Mouse (Mus musculus): ENCODE measurements around the gene Cldn20. TPM values are rescaled to one million over a fixed set of nuclear protein-coding genes. Genes with fewer than 3 reads are reported as not detected.

The Cldn20 gene
- polyA plus RNA-seq (2015; fragmentation: Nextera tagmentation; extraction: Ambion mirVana), result 0.13 and 0.20 TPM in 2 replicates

DNA sequence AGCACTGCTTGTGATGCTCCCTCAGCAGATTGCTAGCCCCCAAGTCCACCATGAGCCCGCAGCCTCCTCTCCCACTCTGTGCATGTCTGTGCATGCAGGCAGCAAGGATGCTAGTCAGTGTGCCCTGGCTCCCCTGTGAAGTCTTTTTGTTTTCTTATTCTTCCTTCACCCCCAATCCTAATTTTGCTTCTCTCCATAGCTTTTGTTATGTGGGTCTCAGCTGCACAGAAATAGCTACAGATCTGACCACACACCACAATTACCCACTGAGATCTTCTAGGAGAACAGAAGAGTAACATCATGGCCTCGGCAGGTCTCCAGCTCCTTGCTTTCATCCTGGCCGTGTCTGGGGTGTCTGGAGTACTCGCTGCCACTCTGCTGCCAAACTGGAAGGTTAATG lies at the start of gene Cldn20:
TSS of gene Cldn20 (plus strand) at position 301 of the 400 bp plus-strand sequence.
- no peak within 1 kb of the TSS for H3K4me3 ChIP-seq (ENCODE audit: low read depth, low read length)
- H3K36me3 ChIP-seq (ENCODE audit: control insufficient read depth, insufficient read depth), result 0 out of 2 replicates have a peak, but pooled peaks cover 4% of the 10 kb centered on the region
- no peaks in the 10 kb centered on the region for H3K27me3 ChIP-seq (ENCODE audit: control insufficient read depth, insufficient read depth, low read depth, low read length)
- H3K9me3 ChIP-seq (replicated peaks; ENCODE audit: control insufficient read depth, low read length), result no peaks in the 10 kb centered on the region
- H3K4me2 ChIP-seq (ENCODE audit: low read depth, low read length), result no peak within 1 kb of the TSS
- 80% methylated on average over 4 of the region's 4 CpGs for WGBS (ENCODE audit: insufficient replicate concordance)
- ATAC-seq (ENCODE audit: low read depth), result no peak
- peaks cover 3% of the 10 kb centered on the region for H3K4me1 ChIP-seq (ENCODE audit: control insufficient read depth, low read depth, low read length)
- H3K9ac ChIP-seq (ENCODE audit: low read depth, low read length), result no peak within 1 kb of the TSS
- no peak within 1 kb of the TSS for H3K27ac ChIP-seq (ENCODE audit: low read length)

- H3K27me3 ChIP-seq (ENCODE audit: control insufficient read depth, insufficient read depth, low read depth, low read length), result no peaks in the 10 kb centered on the region
- no peak overlapping the region for H3K9ac ChIP-seq (ENCODE audit: low read depth, low read length)
- H3K4me3 ChIP-seq (ENCODE audit: low read depth, low read length), result no peak overlapping the region
- no peaks in the 10 kb centered on the region for H3K36me3 ChIP-seq (ENCODE audit: control insufficient read depth, insufficient read depth)
- WGBS (ENCODE audit: insufficient replicate concordance), result 56% methylated on average over 8 of the region's 8 CpGs
- H3K27ac ChIP-seq (ENCODE audit: low read length), result no peak overlapping the region
- ATAC-seq (ENCODE audit: low read depth), result no peak
- no peaks in the 10 kb centered on the region for H3K9me3 ChIP-seq (replicated peaks; ENCODE audit: control insufficient read depth, low read length)
- no peak overlapping the region for H3K4me2 ChIP-seq (ENCODE audit: low read depth, low read length)
- no peaks in the 10 kb centered on the region for H3K4me1 ChIP-seq (ENCODE audit: control insufficient read depth, low read depth, low read length)
These were observed 49.3 kb upstream of the Cldn20 start for GRCm38 (mm10) chr17:3483091-3483490.

DNA sequence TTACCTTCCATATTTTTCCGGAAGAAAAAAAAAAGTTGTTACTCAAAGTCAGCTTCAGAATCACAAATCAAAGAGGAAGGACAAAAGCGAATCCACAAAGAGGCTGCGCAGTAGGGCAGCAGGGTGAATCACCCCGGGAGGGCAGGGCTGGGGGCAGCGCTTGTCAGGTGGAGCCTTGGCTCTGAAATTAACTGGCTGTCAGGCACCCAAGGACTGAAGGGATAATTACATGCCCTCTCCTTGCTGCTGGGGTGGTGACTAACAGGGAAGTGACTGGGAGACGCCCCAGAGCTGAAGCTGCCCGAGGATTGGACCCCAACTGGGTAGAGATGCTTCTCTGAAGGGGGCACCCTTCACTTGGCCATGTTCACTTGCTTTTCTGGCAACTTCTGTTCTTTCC lies 46.5 kb upstream of the Cldn20 start:
- no peak overlapping the region for H3K4me2 ChIP-seq (ENCODE audit: low read depth, low read length)
- no peaks in the 10 kb centered on the region; the same call in 1 of the 2 replicates for H3K4me1 ChIP-seq (ENCODE audit: control insufficient read depth, low read depth, low read length)
- no peak for ATAC-seq (ENCODE audit: low read depth)
- no peak overlapping the region for H3K27ac ChIP-seq (ENCODE audit: low read length)
- no peaks in the 10 kb centered on the region for H3K36me3 ChIP-seq (ENCODE audit: control insufficient read depth, insufficient read depth)
- H3K9ac ChIP-seq (ENCODE audit: low read depth, low read length), result no peak overlapping the region
- H3K27me3 ChIP-seq (ENCODE audit: control insufficient read depth, insufficient read depth, low read depth, low read length), result no peaks in the 10 kb centered on the region
- H3K4me3 ChIP-seq (ENCODE audit: low read depth, low read length), result no peak overlapping the region
- H3K9me3 ChIP-seq (replicated peaks; ENCODE audit: control insufficient read depth, low read length), result no peaks in the 10 kb centered on the region
- WGBS (ENCODE audit: insufficient replicate concordance), result 73% methylated on average over 7 of the region's 7 CpGs

- no peaks in the 10 kb centered on the region; the same call in 1 of the 2 replicates for H3K4me1 ChIP-seq (ENCODE audit: control insufficient read depth, low read depth, low read length)
- H3K9me3 ChIP-seq (replicated peaks; ENCODE audit: control insufficient read depth, low read length), result no peaks in the 10 kb centered on the region
- H3K4me2 ChIP-seq (ENCODE audit: low read depth, low read length), result no peak overlapping the region
- ATAC-seq (ENCODE audit: low read depth), result no peak
- WGBS (ENCODE audit: insufficient replicate concordance), result 76% methylated on average over 4 of the region's 4 CpGs
- no peak overlapping the region for H3K9ac ChIP-seq (ENCODE audit: low read depth, low read length)
- H3K27me3 ChIP-seq (ENCODE audit: control insufficient read depth, insufficient read depth, low read depth, low read length), result no peaks in the 10 kb centered on the region
- H3K27ac ChIP-seq (ENCODE audit: low read length), result no peak overlapping the region
- H3K36me3 ChIP-seq (ENCODE audit: control insufficient read depth, insufficient read depth), result no peaks in the 10 kb centered on the region
- H3K4me3 ChIP-seq (ENCODE audit: low read depth, low read length), result no peak overlapping the region
These were observed 45.1 kb upstream of the Cldn20 start for GRCm38 (mm10) chr17:3487211-3487610.

DNA sequence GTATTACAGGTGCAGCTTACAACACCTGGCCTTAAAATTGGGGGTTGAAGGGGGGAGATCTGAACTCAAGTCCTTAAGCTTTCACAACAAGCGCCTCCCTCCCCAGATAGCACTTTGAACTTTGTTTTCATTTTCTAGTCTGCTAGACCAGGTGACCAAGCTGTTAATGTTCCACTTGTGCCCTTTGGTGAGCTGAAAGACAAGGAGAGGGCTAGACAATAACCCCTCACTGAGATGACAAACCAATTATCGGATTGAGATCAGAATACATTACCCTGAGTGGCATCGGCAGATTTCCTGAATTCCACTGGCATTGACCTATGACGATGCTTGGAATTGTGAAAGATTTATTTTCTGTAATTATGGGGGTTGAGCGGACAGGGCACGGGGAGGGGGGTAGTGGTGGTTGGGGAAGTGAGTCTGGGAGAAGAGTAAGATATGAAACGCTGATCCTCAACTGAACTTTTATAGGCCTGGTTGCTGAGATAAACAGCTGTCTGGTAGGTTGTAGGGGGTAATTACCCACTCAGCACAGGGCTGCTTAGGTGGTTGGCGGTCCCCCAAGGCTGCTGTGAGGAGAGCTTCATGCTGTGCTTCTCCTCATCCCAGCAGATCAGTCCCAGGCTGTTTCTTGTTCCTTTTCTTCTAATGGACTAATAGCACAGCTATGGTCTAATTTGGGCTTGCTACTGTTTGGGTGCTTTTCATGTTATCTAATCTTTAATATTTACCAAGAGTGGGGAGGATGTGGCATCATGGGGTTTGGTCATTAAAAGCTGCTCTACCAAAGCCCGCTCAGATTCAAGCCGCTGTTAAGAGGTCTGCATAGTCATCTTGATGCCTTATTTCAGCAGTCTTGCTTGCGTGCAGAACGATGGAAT lies 44.4 kb upstream of the Cldn20 start:
- ATAC-seq (ENCODE audit: low read depth), result no peak; the same call in 1 of the 2 replicates
- Histone ChIP-seq H3K4me2 (ENCODE audit: low read depth, low read length) (no peak overlapping the region), H3K27me3 (ENCODE audit: control insufficient read depth, insufficient read depth, low read depth, low read length) (no peaks in the 10 kb centered on the region), H3K9ac (ENCODE audit: low read depth, low read length) (no peak overlapping the region), H3K9me3 (replicated peaks; ENCODE audit: control insufficient read depth, low read length) (no peaks in the 10 kb centered on the region), H3K4me3 (ENCODE audit: low read depth, low read length) (no peak overlapping the region), H3K4me1 (ENCODE audit: control insufficient read depth, low read depth, low read length) (no peaks in the 10 kb centered on the region; the same call in 1 of the 2 replicates), H3K27ac (ENCODE audit: low read length) (no peak overlapping the region), H3K36me3 (ENCODE audit: control insufficient read depth, insufficient read depth) (no peaks in the 10 kb centered on the region)
- 46% methylated on average over 12 of the region's 12 CpGs for WGBS (ENCODE audit: insufficient replicate concordance)

- H3K4me3 ChIP-seq (ENCODE audit: low read depth, low read length), result no peak overlapping the region
- WGBS (ENCODE audit: insufficient replicate concordance), result 61% methylated on average over 11 of the region's 11 CpGs
- no peaks in the 10 kb centered on the region for H3K9me3 ChIP-seq (replicated peaks; ENCODE audit: control insufficient read depth, low read length)
- no peak overlapping the region for H3K9ac ChIP-seq (ENCODE audit: low read depth, low read length)
- H3K27ac ChIP-seq (ENCODE audit: low read length), result no peak overlapping the region
- no peaks in the 10 kb centered on the region for H3K27me3 ChIP-seq (ENCODE audit: control insufficient read depth, insufficient read depth, low read depth, low read length)
- H3K4me2 ChIP-seq (ENCODE audit: low read depth, low read length), result no peak overlapping the region
- no peaks in the 10 kb centered on the region; the same call in 1 of the 2 replicates for H3K4me1 ChIP-seq (ENCODE audit: control insufficient read depth, low read depth, low read length)
- H3K36me3 ChIP-seq (ENCODE audit: control insufficient read depth, insufficient read depth), result no peaks in the 10 kb centered on the region
- no peak for ATAC-seq (ENCODE audit: low read depth)
These were observed 42.0 kb upstream of the Cldn20 start for GRCm38 (mm10) chr17:3490216-3490895.

DNA sequence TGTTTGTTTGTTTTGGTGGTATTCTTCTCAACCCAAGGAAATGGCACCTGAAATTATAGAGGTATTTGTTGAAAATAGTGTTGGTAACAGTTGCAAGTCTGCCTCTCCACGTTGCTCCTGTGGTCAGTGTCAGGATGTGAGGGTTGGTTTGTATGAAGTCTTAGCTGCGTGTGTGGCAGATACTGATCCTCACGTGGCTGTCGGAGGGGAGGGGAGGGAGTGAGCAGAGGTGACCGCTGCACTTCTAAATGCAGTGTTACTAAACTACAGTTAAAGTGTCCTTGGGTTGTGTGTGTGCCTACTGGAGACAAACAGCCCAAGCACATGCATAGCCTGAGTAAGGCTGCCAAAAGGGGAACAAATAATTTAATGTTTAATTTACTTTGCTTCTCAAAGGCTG lies 41.3 kb upstream of the Cldn20 start:
- H3K4me1 ChIP-seq (ENCODE audit: control insufficient read depth, low read depth, low read length), result no peaks in the 10 kb centered on the region; the same call in 1 of the 2 replicates
- no peaks in the 10 kb centered on the region for H3K27me3 ChIP-seq (ENCODE audit: control insufficient read depth, insufficient read depth, low read depth, low read length)
- H3K9ac ChIP-seq (ENCODE audit: low read depth, low read length), result no peak overlapping the region
- 15% methylated on average over 5 of the region's 5 CpGs for WGBS (ENCODE audit: insufficient replicate concordance)
- ATAC-seq (ENCODE audit: low read depth), result no peak
- H3K36me3 ChIP-seq (ENCODE audit: control insufficient read depth, insufficient read depth), result no peaks in the 10 kb centered on the region
- H3K4me2 ChIP-seq (ENCODE audit: low read depth, low read length), result no peak overlapping the region
- no peak overlapping the region for H3K4me3 ChIP-seq (ENCODE audit: low read depth, low read length)
- H3K27ac ChIP-seq (ENCODE audit: low read length), result no peak overlapping the region
- no peaks in the 10 kb centered on the region for H3K9me3 ChIP-seq (replicated peaks; ENCODE audit: control insufficient read depth, low read length)

DNA sequence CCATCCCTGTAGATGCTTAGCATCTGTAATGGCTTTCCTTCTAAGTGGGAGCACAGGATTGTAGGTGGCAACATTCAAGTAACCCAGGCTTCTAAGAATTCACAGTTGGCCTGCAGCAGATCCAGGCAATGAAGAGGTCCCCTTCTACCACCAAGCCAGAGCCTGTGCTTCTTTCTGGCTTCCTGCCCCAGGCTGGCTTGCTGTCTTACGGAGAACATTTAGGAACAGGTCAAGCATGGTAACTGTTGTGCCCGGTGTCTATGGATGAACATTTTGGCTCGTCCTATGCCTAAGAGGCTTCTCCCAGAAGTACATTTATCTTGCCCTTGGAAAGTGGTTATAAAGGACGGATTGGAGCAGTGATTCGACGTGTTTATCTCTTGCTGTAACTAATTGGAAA lies 40.7 kb upstream of the Cldn20 start:
- Histone ChIP-seq H3K36me3 (ENCODE audit: control insufficient read depth, insufficient read depth) (no peaks in the 10 kb centered on the region), H3K4me3 (ENCODE audit: low read depth, low read length) (no peak overlapping the region), H3K4me1 (ENCODE audit: control insufficient read depth, low read depth, low read length) (no peaks in the 10 kb centered on the region; the same call in 1 of the 2 replicates), H3K27ac (ENCODE audit: low read length) (no peak overlapping the region), H3K9me3 (replicated peaks; ENCODE audit: control insufficient read depth, low read length) (no peaks in the 10 kb centered on the region), H3K4me2 (ENCODE audit: low read depth, low read length) (no peak overlapping the region), H3K9ac (ENCODE audit: low read depth, low read length) (no peak overlapping the region), H3K27me3 (ENCODE audit: control insufficient read depth, insufficient read depth, low read depth, low read length) (no peaks in the 10 kb centered on the region)
- no peak for ATAC-seq (ENCODE audit: low read depth)
- 66% methylated on average over 6 of the region's 6 CpGs for WGBS (ENCODE audit: insufficient replicate concordance)

GRCm38 (mm10) chr17:3495576-3495975 lies 36.8 kb upstream of the Cldn20 start:
- no peak overlapping the region for H3K27ac ChIP-seq (ENCODE audit: low read length)
- H3K9ac ChIP-seq (ENCODE audit: low read depth, low read length), result no peak overlapping the region
- H3K4me1 ChIP-seq (ENCODE audit: control insufficient read depth, low read depth, low read length), result no peaks in the 10 kb centered on the region
- WGBS (ENCODE audit: insufficient replicate concordance), result 40% methylated on average over 2 of the region's 2 CpGs
- ATAC-seq (ENCODE audit: low read depth), result no peak
- H3K4me2 ChIP-seq (ENCODE audit: low read depth, low read length), result no peak overlapping the region
- H3K36me3 ChIP-seq (ENCODE audit: control insufficient read depth, insufficient read depth), result no peaks in the 10 kb centered on the region
- no peaks in the 10 kb centered on the region for H3K9me3 ChIP-seq (replicated peaks; ENCODE audit: control insufficient read depth, low read length)
- H3K27me3 ChIP-seq (ENCODE audit: control insufficient read depth, insufficient read depth, low read depth, low read length), result no peaks in the 10 kb centered on the region
- no peak overlapping the region for H3K4me3 ChIP-seq (ENCODE audit: low read depth, low read length)
